Mouse (Mus musculus) liver, postnatal 0 days (tissue): ENCODE data around the gene Igfals. TPM values are rescaled to one million over a fixed set of nuclear protein-coding genes. Genes with fewer than 3 reads are reported as not detected.
A peak's percentile ranks its signal among the peaks of the same experiment; 100 is the strongest.

ENCODE experiments used
- ATAC-seq: fragments of 200-750 bp; cut with Nextera tagmentation; 2 replicates; pipeline ENCODE4 v1.8.0; 2017; ENCODE audit warnings: mild to moderate bottlenecking, moderate library complexity
- DNase-seq: peaks from one replicate; pipeline ENCODE4 v3.0.0-alpha.2; 2016
- H3K27ac ChIP-seq: fragments of 300-500 bp; sonication (generic); 2 replicates; pipeline ENCODE4 v1.5.1; 2014; ENCODE audit warnings: antibody characterized with exemption, moderate library complexity, mild to moderate bottlenecking, low read depth
- H3K27me3 ChIP-seq: fragments of 300-500 bp; sonication (generic); 2 replicates; pipeline ENCODE4 v1.6.1; 2014; ENCODE audit warnings: low read length, control low read depth, mixed read lengths; ENCODE audit not compliant: insufficient read depth
- H3K36me3 ChIP-seq: fragments of 300-500 bp; sonication (generic); replicated peaks from 2 replicates; pipeline ENCODE4 v1.6.1; 2014; ENCODE audit warnings: mild to moderate bottlenecking, control low read depth, low read length, moderate library complexity, mixed read lengths; ENCODE audit not compliant: insufficient read depth
- H3K4me1 ChIP-seq: fragments of 300-500 bp; sonication (generic); 2 replicates; pipeline ENCODE4 v1.6.1; 2014; ENCODE audit warnings: antibody characterized with exemption, mild to moderate bottlenecking, control low read depth; ENCODE audit not compliant: insufficient read depth
- H3K4me2 ChIP-seq: fragments of 300-500 bp; sonication (generic); 2 replicates; pipeline ENCODE4 v1.6.1; 2014; ENCODE audit warnings: low read depth, mild to moderate bottlenecking, low read length, moderate library complexity, mixed read lengths
- H3K4me3 ChIP-seq: fragments of 300-500 bp; sonication (generic); 2 replicates; pipeline ENCODE4 v1.5.1; 2014; ENCODE audit warnings: low read depth, low read length
- H3K9ac ChIP-seq: fragments of 300-500 bp; sonication (generic); replicated peaks from 2 replicates; pipeline ENCODE4 v1.6.1; 2014; ENCODE audit warnings: mild to moderate bottlenecking, moderate library complexity
- H3K9me3 ChIP-seq: fragments of 300-500 bp; sonication (generic); 2 replicates; pipeline ENCODE4 v1.6.1; 2016; ENCODE audit warnings: mild to moderate bottlenecking, control low read depth, low read length, mixed read lengths
- CTCF ChIP-seq: sonication (generic); IDR thresholded peaks from 2 replicates; pipeline ENCODE4 v1.5.1; 2016; ENCODE audit warnings: antibody characterized with exemption, low read depth
- EP300 ChIP-seq: IDR thresholded peaks from 2 replicates; pipeline ENCODE4 v1.6.1; 2016; ENCODE audit warnings: antibody characterized with exemption, low read depth, mild to moderate bottlenecking
- WGBS: fragments of 180-500 bp; shearing (Covaris S2); extraction: QIAGEN DNeasy Blood & Tissue Kit; methylation state at CpG from one replicate; pipeline ENCODE4 v1.1.7; 2014; ENCODE audit not compliant: insufficient replicate concordance; 5-methylcytosine and 5-hydroxymethylcytosine counted together
- polyA plus RNA-seq: library from polyadenylated mRNA; unstranded; fragments of >200 nt; fragmentation: Nextera tagmentation; extraction: Ambion mirVana; gene quantifications from 2 replicates; pipeline ENCODE4 v1.2.1, GENCODE M21; 2015

The Igfals gene
- polyA plus RNA-seq, 1 experiment from 2014 or later = 32.4 TPM

DNA sequence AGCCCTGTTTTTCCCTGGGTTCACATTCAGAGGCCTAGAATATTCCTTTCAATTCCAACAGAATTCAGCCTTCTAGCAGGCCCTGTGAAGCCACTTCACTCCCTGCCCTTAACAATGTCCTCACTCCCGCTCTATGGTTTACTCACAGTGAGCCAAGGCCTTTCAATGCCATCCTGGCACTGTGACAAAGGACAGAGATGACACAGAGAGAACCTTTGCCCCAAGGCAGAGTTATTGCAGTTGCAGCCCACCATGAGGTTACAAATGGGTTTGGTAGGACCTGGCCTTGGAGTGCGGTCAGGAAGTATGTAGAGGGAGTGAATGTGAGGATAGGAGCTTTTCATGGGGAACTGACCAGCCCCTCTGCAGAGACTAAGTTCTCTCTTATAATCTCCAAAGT is 41.8 kb downstream of the Igfals start:
- peak overlapping the region; percentile 18; the same call in 1 of the 2 replicates for H3K27ac ChIP-seq
- no peak overlapping the region for H3K4me2 ChIP-seq
- TF ChIP-seq CTCF (no peak), EP300 (no peak)
- no peak overlapping the region for H3K4me3 ChIP-seq
- H3K4me1 ChIP-seq = peaks cover 6% of the 10 kb centered on the region; the same call in 1 of the 2 replicates
- peaks cover 88% of the 10 kb centered on the region for H3K36me3 ChIP-seq
- no peaks in the 10 kb centered on the region for H3K27me3 ChIP-seq
- no peak overlapping the region; the same call in 1 of the 2 replicates for H3K9ac ChIP-seq
- DNase-seq (no peak), ATAC-seq (peak; percentile 8; the same call in 1 of the 2 replicates)
- H3K9me3 ChIP-seq = no peaks in the 10 kb centered on the region
- WGBS = 92% methylated on average over 2 of the region's 2 CpGs

GRCm38 (mm10) chr17:24913984-24914383 is 48.2 kb downstream of the Igfals start:
- Histone ChIP-seq H3K4me2 (no peak overlapping the region), H3K27ac (no peak overlapping the region), H3K27me3 (no peaks in the 10 kb centered on the region), H3K9ac (no peak overlapping the region), H3K36me3 (peaks cover 86% of the 10 kb centered on the region), H3K4me1 (no peaks in the 10 kb centered on the region), H3K4me3 (no peak overlapping the region), H3K9me3 (no peaks in the 10 kb centered on the region)
- DNase-seq (no peak), ATAC-seq (no peak)
- TF ChIP-seq EP300 = no peak
- no peak for TF ChIP-seq CTCF

GRCm38 (mm10) chr17:24923246-24923645 is 57.4 kb downstream of the Igfals start:
- no peak for TF ChIP-seq EP300
- no peak for TF ChIP-seq CTCF
- Histone ChIP-seq H3K4me1 (no peaks in the 10 kb centered on the region), H3K27me3 (no peaks in the 10 kb centered on the region), H3K9ac (no peak overlapping the region), H3K27ac (no peak overlapping the region), H3K4me3 (no peak overlapping the region), H3K4me2 (no peak overlapping the region), H3K9me3 (no peaks in the 10 kb centered on the region), H3K36me3 (peaks cover 70% of the 10 kb centered on the region)
- DNase-seq (no peak), ATAC-seq (no peak)
- WGBS = 86% methylated on average over 1 of the region's 1 CpGs

GRCm38 (mm10) chr17:24929506-24929905 is 63.7 kb downstream of the Igfals start:
- Histone ChIP-seq H3K4me3 (no peak overlapping the region), H3K4me1 (peaks cover 3% of the 10 kb centered on the region; the same call in 1 of the 2 replicates), H3K27ac (no peak overlapping the region), H3K36me3 (peaks cover 24% of the 10 kb centered on the region), H3K9me3 (no peaks in the 10 kb centered on the region), H3K27me3 (no peaks in the 10 kb centered on the region), H3K4me2 (no peak overlapping the region), H3K9ac (no peak overlapping the region)
- TF ChIP-seq EP300 (no peak), CTCF (no peak)
- no peak for DNase-seq
- ATAC-seq = no peak
- WGBS = 74% methylated on average over 1 of the region's 1 CpGs

Other genes starting within 250 kb of the Igfals start
- 9.3 and 11.3 TPM in 2 replicates for gene Tsc2, start 233.4 kb upstream of the Igfals start, polyA plus RNA-seq
- gene Nthl1, start 233.3 kb upstream of the Igfals start, polyA plus RNA-seq = 3.6 and 4.3 TPM in 2 replicates
- 12.5 and 13.3 TPM in 2 replicates for gene Slc9a3r2, start 215.7 kb upstream of the Igfals start, polyA plus RNA-seq
- gene Npw, start 207.5 kb upstream of the Igfals start, polyA plus RNA-seq = not detected in 2 replicates
- gene Zfp598, start 196.3 kb upstream of the Igfals start, polyA plus RNA-seq = 7.2 and 7.6 TPM in 2 replicates
- gene Syngr3, start 176.0 kb upstream of the Igfals start, polyA plus RNA-seq = 0.11 TPM in 2 replicates
- gene Gfer, start 169.8 kb upstream of the Igfals start, polyA plus RNA-seq = 46.5 and 50.7 TPM in 2 replicates
- gene Noxo1, start 169.8 kb upstream of the Igfals start, polyA plus RNA-seq = 0.51 and 0.58 TPM in 2 replicates
- 18.1 and 21.5 TPM in 2 replicates for gene Tbl3, start 158.3 kb upstream of the Igfals start, polyA plus RNA-seq
- not detected in 2 replicates for gene Rnf151, start 147.9 kb upstream of the Igfals start, polyA plus RNA-seq
- gene Rps2, start 147.9 kb upstream of the Igfals start, polyA plus RNA-seq = 819 and 856 TPM in 2 replicates
- 355 TPM in 2 replicates for gene Ndufb10, start 141.5 kb upstream of the Igfals start, polyA plus RNA-seq
- 0.14 and 1.4 TPM in 2 replicates for gene Rpl3l, start 138.2 kb upstream of the Igfals start, polyA plus RNA-seq
- 116 and 119 TPM in 2 replicates for gene Msrb1, start 129.4 kb upstream of the Igfals start, polyA plus RNA-seq
- gene Hs3st6, start 113.0 kb upstream of the Igfals start, polyA plus RNA-seq = 0.20 and 0.64 TPM in 2 replicates
- 0.97 and 1.2 TPM in 2 replicates for gene Meiob, start 61.7 kb upstream of the Igfals start, polyA plus RNA-seq
- gene Hagh, start 25.9 kb upstream of the Igfals start, polyA plus RNA-seq = 233 and 241 TPM in 2 replicates
- 84.9 and 90.0 TPM in 2 replicates for gene Fahd1, start 15.6 kb upstream of the Igfals start, polyA plus RNA-seq
- gene Nubp2, start 20.4 kb downstream of the Igfals start, polyA plus RNA-seq = 41.5 and 46.4 TPM in 2 replicates
- 43.5 and 45.5 TPM in 2 replicates for gene Spsb3, start 20.6 kb downstream of the Igfals start, polyA plus RNA-seq
- 11.3 and 11.9 TPM in 2 replicates for gene Eme2, start 29.1 kb downstream of the Igfals start, polyA plus RNA-seq
- gene Mrps34, start 29.1 kb downstream of the Igfals start, polyA plus RNA-seq = 99.6 and 101 TPM in 2 replicates
- gene Nme3, start 30.5 kb downstream of the Igfals start, polyA plus RNA-seq = 37.1 and 37.8 TPM in 2 replicates
- 4.0 and 4.5 TPM in 2 replicates for gene Mapk8ip3, start 71.0 kb downstream of the Igfals start, polyA plus RNA-seq
- 22.4 and 25.1 TPM in 2 replicates for gene Jpt2, start 94.7 kb downstream of the Igfals start, polyA plus RNA-seq
- gene Cramp1l, start 149.8 kb downstream of the Igfals start, polyA plus RNA-seq = 1.4 and 1.8 TPM in 2 replicates
- gene Ift140, start 150.1 kb downstream of the Igfals start, polyA plus RNA-seq = 36.9 and 42.7 TPM in 2 replicates
- gene Tmem204, start 217.6 kb downstream of the Igfals start, polyA plus RNA-seq = 8.3 and 9.4 TPM in 2 replicates
- gene Telo2, start 250.0 kb downstream of the Igfals start, polyA plus RNA-seq = 5.3 and 5.7 TPM in 2 replicates